Mouse (Mus musculus) thymus, postnatal 10 days (tissue): ENCODE results near the gene Olfr784.
"Not testable (repeated sequence)": the region's sequence is repeated elsewhere in the genome, so short reads cannot be mapped to it uniquely, and the experiment has no call there.

Source experiments
- DNase-seq, 2 experiments: peaks; one replicate each; pipeline ENCODE4 v3.0.0; 2021; ENCODE audit warnings: low spot score in 2 of 2

The Olfr784 gene

GRCm38 (mm10) chr10:129383783-129384182 lies at the start of gene Olfr784:
Gene Olfr784 (plus strand): TSS chr10:129384083.
- DNase-seq: no peak

- no peak for DNase-seq
Observed at GRCm38 (mm10) chr10:129348550-129348949, 35.3 kb upstream of the Olfr784 start, which contains the start of gene Olfr782. Gene Olfr782 (plus strand): TSS chr10:129348850.

- DNase-seq: not testable (repeated sequence)
Observed at GRCm38 (mm10) chr10:129352475-129352874, 31.4 kb upstream of the Olfr784 start.

- not testable (repeated sequence) for DNase-seq
Observed at GRCm38 (mm10) chr10:129356496-129356895, 27.4 kb upstream of the Olfr784 start.

GRCm38 (mm10) chr10:129357307-129357706 lies 26.6 kb upstream of the Olfr784 start:
- no peak for DNase-seq

GRCm38 (mm10) chr10:129374051-129374450 lies 9.8 kb upstream of the Olfr784 start:
- DNase-seq: not testable (repeated sequence)

GRCm38 (mm10) chr10:129400892-129401291 lies 17.0 kb downstream of the Olfr784 start:
- no peak for DNase-seq

- no peak for DNase-seq
Observed at GRCm38 (mm10) chr10:129405126-129405525, 21.2 kb downstream of the Olfr784 start, which contains the start of gene Olfr785. Gene Olfr785 (plus strand): TSS chr10:129405426.

- DNase-seq: no peak
Observed at GRCm38 (mm10) chr10:129427006-129427405, 43.1 kb downstream of the Olfr784 start, which contains the start of gene Olfr786. Gene Olfr786 (plus strand): TSS chr10:129427306.
